Mouse (Mus musculus): ENCODE measurements around the gene Arpc5l.

DNA sequence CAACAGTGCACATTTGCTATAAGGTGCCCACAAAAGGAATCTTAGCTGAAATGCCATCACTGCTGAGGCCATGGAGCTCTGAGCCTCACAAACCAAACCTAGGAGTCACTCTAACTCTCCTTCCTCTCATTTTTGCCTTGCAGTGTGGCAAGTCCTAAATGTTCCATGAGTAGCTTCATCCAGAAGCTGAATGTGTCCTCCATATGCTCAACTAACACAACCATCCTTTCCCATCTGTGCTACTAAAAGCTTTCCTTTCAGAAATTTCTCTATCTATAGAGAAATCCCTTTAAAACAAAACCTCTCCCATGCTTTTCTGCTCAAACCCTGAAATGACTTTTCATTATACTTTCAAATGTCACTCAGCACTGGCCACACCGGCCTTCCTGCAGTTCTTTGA is 26.5 kb downstream of the Arpc5l start:
- TF ChIP-seq EP300 (IDR thresholded peaks at IDR 0.05; ENCODE audit: insufficient read depth, low read depth, low read length) (no peak), CTCF (IDR thresholded peaks at IDR 0.05) (no peak)
